Mouse (Mus musculus) WW6 (cell line): ENCODE measurements at regions not wholly inside any gene's neighbourhood (a gene's known extent, or its start where the extent isn't known, plus 50 kb on each side); places are given as distances from the start of the nearest gene placed in this dataset.
A peak's percentile ranks its signal among the peaks of the same experiment; 100 is the strongest.

Experiments
- DNase-seq: peaks from one replicate; pipeline ENCODE4 v3.0.0-alpha.2; 2013; ENCODE audit warnings: low read depth, low spot score

DNA sequence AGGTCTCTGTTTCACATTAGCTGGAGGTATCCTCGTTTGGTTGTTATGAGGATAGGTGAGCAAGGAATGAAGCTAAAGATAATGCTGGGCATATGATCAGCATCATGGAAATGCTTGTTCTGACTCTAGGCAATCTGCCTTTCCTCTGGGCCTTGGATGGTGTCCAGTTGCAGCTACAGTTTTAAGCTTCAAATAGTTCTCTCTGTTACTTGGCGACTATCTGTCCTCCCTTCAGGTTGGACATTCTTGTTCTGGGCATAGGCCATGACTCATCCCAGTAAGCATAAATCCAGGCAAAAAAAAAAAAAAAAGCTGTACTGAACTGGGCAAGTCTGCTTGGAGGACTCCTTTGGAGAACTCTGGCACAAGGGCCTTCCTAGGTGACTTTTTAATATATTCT lies 776.9 kb downstream of the Kcnma1 start:
- no peak for DNase-seq

DNA sequence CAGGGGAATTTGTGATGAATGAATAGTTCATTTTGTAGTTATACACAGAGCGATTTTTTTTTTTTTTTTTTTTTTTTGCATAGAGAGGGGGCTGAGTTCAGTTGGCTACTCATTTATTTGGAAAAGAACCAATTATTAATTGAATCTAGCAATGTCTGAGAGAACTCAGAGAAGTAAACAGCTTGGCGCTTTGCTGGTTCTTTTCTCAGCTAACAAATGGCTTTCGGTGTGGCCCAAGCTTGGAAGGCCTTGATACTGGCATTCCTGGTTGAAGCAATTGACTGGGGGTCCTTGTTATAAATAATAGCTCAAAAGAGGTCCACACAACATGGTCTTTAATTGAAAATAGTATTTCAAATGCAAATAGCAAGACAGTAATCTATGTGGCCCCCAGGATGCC lies 815.6 kb downstream of the Kcnma1 start:
- DNase-seq: no peak

DNA sequence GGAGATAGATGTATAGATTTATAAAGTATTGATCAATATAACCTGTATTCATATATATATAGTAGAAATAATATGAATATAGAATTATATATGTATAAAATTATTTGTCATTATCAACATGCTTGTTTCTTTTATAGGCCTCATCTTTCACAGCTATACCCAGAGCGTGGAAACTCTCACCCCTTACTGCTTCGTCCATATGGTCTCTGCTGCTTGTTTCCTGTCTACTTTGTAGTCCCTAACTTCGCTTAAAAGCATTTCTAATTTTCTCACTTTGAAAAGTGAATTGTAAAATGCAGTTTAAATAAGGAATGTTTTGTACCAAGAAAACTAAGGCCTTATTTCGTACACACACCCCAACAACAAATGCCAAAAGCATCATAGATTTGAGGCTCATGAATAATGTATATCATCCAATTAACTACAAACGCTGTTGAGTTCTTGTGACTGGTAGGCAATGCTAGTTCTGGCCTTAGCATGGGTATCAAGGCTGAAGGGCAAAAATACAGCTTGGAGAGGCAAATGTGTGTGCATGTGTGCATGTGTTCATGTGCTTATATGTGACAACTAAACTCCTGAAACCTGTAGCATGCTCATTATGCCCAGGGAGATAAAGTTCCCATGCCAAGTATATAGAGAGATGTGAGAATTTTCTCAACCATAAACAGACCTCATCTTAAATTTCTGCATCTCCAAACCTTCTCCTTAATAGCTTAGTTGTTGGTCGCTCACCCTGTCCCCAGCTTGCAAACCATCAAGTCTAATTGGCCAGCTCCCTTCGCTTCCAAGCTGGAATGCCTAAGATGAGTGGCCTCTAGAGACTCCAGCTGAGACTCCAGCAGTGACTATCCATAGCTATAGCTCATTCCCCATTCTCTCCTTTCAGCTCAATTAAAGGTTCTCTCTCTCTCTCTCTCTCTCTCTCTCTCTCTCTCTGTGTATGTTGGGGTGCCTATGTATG lies 819.4 kb downstream of the Kcnma1 start:
- DNase-seq: no peak

DNA sequence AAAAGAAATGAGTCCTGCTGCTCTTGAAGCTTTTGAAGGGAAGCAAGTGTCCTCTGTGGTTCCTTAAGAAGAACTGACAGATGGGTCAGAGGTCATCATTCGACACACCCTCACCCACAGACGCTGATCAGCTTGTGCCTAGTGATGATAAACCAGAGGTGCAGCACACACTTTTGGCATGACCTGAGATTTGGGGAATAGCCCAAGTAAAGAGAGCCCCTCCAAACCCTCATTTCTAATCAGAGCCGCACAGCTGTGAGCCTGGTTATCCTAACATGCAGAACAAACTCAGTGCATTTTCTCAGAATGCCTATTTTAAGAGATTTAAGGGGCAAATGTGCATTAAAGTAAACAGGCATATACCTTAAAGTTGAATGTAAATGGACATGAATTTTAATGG lies 821.7 kb downstream of the Kcnma1 start:
- no peak for DNase-seq

DNA sequence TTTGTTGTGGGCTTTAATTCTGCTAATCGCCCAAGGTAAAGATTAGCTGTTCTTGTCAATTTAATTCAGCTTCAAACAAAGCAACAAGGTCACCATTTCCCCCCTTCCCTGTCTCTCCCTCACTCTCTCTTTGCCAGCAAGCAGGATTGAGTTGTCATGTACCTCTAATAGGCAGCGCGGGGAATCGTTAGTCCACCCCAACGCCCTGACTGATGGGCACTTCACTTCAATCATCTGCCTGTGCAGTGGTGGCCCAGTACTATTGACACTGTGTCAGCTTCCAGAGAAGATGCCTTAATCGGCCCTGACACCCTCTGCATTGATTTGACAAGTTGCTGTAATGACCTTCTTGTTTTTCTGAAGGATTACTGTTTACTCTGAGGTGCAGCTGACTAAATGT lies 828.9 kb downstream of the Kcnma1 start:
- no peak for DNase-seq

DNA sequence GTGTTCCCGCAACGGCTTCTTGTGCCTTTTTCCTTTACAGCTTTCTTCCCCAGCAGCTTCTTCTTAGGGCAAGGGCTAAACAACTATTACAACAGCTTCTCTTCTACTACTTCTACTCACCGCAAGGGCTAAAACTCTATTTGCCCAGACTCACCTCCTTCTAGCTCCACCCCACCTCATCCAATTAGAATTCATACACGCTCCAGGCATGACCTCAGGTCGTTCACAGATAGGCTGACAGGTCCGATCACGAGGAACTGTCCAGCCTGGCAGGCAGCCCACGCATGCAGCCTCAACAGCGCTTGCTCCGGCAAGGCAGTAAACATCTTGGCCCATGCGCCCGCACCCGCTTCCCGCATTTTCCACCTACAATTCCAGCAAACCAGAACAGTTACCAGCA lies 844.9 kb downstream of the Kcnma1 start:
- peak; percentile 31 for DNase-seq

DNA sequence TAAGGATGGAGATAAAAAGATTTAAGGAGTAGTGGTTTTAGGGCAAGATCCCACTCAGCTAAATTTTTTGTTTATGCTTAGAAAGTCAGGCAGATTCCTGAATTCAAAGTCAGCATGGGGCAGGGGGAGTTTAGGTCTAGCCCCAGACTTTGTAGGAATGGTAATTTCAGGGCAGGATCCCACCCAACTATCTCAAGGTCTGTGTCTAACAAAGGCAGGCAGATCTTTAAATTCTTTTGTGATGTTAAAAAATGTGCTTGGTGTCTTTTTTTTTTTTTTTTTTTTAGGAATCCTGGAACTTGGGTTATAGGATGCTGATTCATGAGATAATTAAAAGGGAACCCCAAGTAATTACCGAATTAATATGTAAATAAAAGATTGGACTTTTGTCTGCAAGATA lies 853.7 kb downstream of the Kcnma1 start:
- DNase-seq: no peak

DNA sequence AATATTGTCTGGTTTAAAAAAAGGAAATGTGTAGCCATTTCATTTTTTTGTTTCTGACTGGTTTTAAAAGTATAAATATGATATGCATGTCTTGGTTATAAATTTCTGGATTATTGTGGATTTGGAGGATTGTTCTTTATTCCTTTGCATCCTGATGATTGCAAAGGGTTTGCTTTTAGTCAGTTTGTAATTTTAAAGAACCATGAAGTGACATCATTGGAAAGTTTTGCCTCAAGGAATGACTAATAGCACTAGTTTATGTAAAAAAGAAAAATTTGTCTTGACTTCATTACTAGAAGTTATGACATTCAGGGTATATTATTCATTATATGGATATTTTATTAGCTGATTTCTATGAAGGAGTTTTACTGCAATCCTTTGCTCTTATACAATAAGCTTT lies 863.9 kb downstream of the Kcnma1 start:
- DNase-seq: no peak

DNA sequence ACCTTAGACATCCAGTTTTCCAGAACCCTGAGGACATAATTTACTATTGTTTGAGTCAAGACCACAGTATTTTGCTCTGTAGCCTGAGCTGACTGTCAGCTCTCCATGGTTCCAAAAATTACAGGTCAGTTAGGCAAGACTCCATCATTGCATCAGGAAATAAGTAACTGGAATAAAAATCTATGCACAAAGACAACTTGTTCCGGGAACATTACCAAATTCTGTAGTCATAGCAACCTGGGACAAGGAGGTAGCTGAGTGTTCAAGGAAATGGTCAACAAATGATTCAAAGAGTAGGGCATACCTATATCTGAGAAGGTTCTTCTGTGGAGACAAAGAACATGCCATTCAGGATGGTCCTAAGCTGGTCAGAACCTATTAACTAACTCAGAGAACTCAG lies 867.3 kb downstream of the Kcnma1 start:
- DNase-seq: no peak

DNA sequence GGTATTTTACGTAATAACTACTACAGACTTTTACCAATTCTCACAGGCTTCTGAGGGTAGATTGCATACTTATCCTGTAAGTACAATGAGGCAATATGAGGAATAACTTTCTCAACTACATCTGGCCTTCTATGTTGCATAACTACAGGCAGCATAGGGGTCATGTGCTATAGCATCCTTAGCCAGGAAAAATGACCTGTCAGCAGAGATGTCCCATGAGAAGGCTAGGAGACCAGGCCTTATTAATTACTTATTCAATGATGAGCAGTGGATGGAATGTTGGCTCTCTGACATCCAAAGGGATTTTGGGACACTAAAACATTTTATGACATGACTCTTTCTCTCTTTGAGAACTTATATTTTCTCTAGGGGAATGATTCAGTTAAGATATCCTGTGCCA lies 873.9 kb downstream of the Kcnma1 start:
- DNase-seq: no peak

DNA sequence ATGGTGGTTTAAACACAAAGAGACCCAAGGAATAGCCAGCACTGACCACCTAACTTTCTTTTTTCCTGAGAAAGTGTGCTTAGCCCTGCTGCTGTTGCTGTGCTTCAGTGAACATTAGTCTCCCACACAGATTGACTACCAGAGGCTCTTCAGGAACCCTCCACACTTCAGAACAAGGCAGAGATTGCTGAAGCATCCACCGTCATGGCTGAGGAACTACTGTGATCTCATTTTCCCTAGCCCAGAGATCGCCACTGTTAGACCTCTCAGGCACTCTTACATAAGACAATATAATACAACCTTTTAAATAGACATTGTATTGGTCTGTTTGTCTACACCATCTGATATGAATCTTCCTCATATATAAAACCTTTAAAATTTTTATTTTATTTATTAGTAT lies 879.6 kb downstream of the Kcnma1 start:
- DNase-seq: no peak

DNA sequence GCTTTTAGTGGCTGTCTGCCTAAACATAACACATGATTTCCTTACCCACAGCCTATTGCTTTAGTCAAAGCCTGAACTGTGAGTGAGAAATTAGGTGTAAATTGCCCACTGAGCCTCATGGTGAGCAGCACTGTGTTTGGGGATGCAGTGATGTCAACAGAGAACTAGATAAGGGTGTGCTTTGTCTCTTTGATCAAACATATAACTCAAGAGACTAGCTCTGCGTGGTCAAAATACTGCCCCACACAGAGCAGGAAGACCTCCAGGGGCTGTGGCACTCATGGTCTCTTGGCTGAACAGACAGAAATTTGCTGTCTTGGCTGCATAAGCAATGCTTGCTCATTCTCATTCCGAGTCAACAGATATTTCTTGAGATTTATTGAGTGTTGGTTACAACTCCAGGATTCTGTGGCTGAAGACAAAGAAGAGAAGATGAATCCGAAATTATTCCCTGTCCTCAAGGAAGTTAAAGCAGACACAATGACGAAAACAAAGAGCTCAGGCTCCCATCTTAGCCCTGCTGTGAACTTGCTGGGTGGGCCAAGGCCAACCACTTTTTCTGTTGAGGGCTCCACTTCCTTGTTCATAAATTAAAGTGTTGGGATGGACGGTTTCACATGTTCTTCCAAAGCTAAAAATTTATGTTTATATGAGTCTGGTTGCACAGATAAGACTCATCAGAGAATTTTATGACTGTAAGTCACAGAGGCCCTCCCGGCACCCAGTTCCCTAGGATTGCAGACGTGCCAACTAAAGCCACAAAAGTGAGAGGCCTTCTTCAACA lies 882.4 kb downstream of the Kcnma1 start:
- no peak for DNase-seq

DNA sequence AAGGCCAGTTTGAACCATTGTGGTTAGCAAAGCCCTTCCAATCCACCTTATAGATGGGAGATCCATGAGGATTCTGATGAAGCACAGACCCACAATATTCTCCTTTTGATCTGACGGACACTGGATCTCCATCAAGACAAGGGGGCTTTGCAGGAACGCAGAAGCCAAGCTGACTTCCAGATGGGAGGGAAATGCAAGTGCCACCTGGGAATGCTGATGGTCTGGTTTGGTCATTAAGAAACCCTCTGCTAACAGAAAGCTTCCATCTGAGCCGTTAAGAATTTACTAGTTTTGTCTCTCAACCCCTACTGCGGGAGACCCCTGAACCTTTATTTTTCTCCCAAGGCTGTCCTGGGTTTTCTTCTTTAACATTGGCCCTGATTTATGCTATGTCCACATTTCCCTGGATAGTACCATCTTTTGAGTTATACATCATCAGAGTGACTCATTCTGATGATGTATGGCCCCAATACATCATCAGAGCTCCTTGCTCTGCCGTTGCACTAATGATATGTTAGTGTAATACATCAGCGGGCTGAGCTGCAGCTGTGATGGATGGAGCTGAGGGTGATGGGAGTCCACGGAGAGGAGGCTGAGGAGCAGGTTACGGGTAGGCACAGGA lies 898.3 kb downstream of the Kcnma1 start:
- no peak for DNase-seq

DNA sequence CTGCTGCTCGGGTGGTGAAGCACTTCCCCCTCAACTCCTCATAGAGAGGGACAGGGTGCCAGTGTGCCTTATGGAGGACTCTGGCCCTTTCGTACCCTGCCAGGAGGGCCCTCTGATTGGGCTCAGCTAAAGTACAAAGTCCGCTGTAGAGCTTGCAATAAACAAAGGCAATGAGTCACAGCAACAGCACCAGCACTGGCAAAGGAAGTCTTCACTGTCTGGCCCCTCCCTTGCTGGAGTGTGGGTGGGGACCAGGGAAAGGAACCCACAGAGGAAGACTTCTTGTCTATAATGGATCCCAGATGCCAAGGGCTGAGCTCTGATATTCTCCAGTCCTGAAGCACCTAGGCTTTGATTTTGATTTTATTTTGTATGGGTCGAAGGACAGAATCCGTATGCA lies 899.4 kb downstream of the Kcnma1 start:
- no peak for DNase-seq

DNA sequence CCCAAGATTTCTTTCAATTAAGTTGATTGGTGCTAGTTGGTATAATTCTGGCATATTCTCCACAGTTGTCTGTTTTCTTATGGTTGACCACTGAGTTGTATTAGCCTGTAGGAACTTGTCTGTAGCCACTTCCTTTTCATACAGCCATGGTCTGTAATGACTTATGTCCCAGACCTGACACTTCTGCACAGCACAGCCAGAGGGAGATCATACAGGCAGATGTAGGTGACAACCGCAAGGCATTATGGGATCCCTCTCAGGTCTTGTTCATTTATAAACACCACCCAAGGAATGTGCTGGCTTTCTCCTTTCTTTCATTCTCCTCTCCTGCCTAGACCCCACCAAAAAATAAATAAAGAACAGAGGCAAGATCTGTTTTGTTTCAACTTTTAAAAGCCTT lies 899.8 kb downstream of the Kcnma1 start:
- DNase-seq: no peak

DNA sequence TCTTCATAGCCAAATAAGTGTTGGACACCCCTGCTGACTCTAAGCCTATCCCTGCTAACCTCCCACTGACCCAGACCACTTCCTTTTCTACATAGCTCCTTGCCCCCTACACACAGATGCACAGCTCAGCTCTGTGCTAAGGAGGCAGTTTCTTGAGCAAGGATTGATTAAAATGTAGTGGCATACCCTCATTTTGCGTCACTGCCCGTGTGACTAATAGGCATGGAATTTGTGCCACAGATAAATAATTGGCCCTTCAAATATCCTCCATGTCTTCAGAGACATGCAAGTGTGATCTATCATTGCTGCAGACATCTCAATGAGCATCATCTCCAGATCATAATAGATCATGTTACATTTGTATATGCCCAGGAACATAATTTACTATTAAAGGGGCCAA lies 901.9 kb downstream of the Kcnma1 start:
- no peak for DNase-seq

DNA sequence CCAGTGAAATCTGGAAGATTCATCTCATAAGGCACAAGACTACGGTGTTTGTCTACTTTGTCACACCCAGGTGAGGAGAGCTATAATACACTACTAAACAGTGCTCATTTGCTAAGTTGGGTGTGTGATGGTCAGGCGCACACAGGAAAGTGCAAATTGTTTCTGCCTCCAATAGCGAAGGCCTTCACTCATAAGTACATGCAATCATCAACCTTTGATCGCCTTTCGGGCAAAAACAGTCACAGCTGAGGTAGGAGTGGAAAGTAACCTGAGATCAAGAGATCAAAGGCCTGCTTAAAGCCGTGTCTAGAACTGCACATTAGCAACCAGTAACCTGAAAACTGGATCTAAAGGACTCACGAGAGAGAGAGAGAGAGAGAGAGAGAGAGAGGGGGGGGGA lies 905.7 kb downstream of the Kcnma1 start:
- no peak for DNase-seq

DNA sequence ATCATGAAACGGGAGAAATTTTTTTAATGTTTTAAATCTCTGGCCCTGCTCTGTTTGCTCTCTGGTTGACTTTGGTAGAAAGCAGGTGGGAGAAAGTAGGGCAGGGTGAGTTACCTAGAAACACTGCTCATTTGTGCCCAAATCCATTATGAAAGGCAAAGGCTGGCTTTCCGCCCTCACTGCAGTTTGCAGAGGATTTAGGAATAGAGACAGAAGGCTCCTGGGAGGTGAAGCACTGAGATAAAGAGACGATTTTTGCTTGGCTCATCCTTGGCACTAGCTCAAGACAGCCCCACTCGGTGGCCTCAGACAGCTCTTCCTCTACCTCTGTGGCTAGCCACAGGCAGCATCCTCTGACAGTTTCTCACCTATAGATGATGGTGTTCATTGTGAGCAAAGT lies 906.8 kb downstream of the Kcnma1 start:
- DNase-seq: no peak
